Mouse (Mus musculus) lung, postnatal 0 days (tissue): ENCODE data around the gene Kcnj11. TPM values are rescaled to one million over a fixed set of nuclear protein-coding genes. Genes with fewer than 3 reads are reported as not detected.

ENCODE experiments used
- ATAC-seq: fragments of 200-750 bp; cut with Nextera tagmentation; 2 replicates; pipeline ENCODE4 v1.8.0; 2017; ENCODE audit warnings: moderate library complexity
- DNase-seq: peaks from one replicate; pipeline ENCODE4 v3.0.0-alpha.2; 2016; ENCODE audit warnings: low spot score
- H3K27ac ChIP-seq: fragments of 300-500 bp; sonication (generic); 2 replicates; pipeline ENCODE4 v1.5.1; 2014; ENCODE audit warnings: antibody characterized with exemption, mild to moderate bottlenecking, low read length, mixed read lengths
- H3K27me3 ChIP-seq: fragments of 300-500 bp; sonication (generic); replicated peaks from 2 replicates; pipeline ENCODE4 v1.6.1; 2014; ENCODE audit warnings: low read length, mixed read lengths; ENCODE audit not compliant: insufficient read depth
- H3K36me3 ChIP-seq: fragments of 300-500 bp; sonication (generic); 2 replicates; pipeline ENCODE4 v1.6.1; 2014; ENCODE audit warnings: low read length, mixed read lengths; ENCODE audit not compliant: insufficient read depth
- H3K4me1 ChIP-seq: fragments of 300-500 bp; sonication (generic); 2 replicates; pipeline ENCODE4 v1.6.1; 2014; ENCODE audit warnings: antibody characterized with exemption, low read depth, low read length, mixed read lengths; ENCODE audit not compliant: insufficient read depth
- H3K4me2 ChIP-seq: fragments of 300-500 bp; sonication (generic); replicated peaks from 2 replicates; pipeline ENCODE4 v1.6.1; 2014; ENCODE audit warnings: low read depth, mild to moderate bottlenecking, low read length, moderate library complexity, mixed read lengths
- H3K4me3 ChIP-seq: fragments of 300-500 bp; sonication (generic); 2 replicates; pipeline ENCODE4 v1.5.1; 2014; ENCODE audit warnings: low read depth, low read length
- H3K9ac ChIP-seq: fragments of 300-500 bp; sonication (generic); replicated peaks from 2 replicates; pipeline ENCODE4 v1.6.1; 2014; ENCODE audit warnings: low read depth, mild to moderate bottlenecking
- H3K9me3 ChIP-seq: fragments of 300-500 bp; sonication (generic); 2 replicates; pipeline ENCODE4 v1.6.1; 2016; ENCODE audit warnings: low read length, mixed read lengths
- CTCF ChIP-seq: IDR thresholded peaks from 2 replicates; pipeline ENCODE4 v1.5.1; 2016; ENCODE audit warnings: antibody characterized with exemption, mild to moderate bottlenecking
- EP300 ChIP-seq: IDR thresholded peaks from 2 replicates; pipeline ENCODE4 v1.6.1; 2016; ENCODE audit warnings: antibody characterized with exemption, mild to moderate bottlenecking, control low read depth
- WGBS: fragments of 180-500 bp; shearing (Covaris S2); extraction: QIAGEN DNeasy Blood & Tissue Kit; methylation state at CpG from one replicate; pipeline ENCODE4 v1.1.7; 2014; 5-methylcytosine and 5-hydroxymethylcytosine counted together
- polyA plus RNA-seq: library from polyadenylated mRNA; unstranded; fragments of >200 nt; fragmentation: Nextera tagmentation; extraction: Ambion mirVana; gene quantifications from 2 replicates; pipeline ENCODE4 v1.2.1, GENCODE M21; 2015

Gene Kcnj11
- polyA plus RNA-seq, 1 experiment from 2014 or later = 0.44 TPM

- Histone ChIP-seq H3K36me3 (no peaks in the 10 kb centered on the region), H3K9ac (no peak overlapping the region), H3K4me2 (no peak overlapping the region), H3K27ac (no peak overlapping the region), H3K4me1 (no peaks in the 10 kb centered on the region), H3K9me3 (no peaks in the 10 kb centered on the region), H3K27me3 (no peaks in the 10 kb centered on the region), H3K4me3 (no peak overlapping the region)
- WGBS = 70% methylated on average over 3 of the region's 3 CpGs
- no peak for TF ChIP-seq CTCF
- TF ChIP-seq EP300 = no peak
- no peak for ATAC-seq
- no peak for DNase-seq
Measured at GRCm38 (mm10) chr7:46110079-46110478, 9.5 kb upstream of the Kcnj11 start.

GRCm38 (mm10) chr7:46105484-46105883 is 4.9 kb upstream of the Kcnj11 start:
- no peaks in the 10 kb centered on the region for H3K4me1 ChIP-seq
- no peak overlapping the region for H3K4me2 ChIP-seq
- no peak overlapping the region for H3K9ac ChIP-seq
- 0 out of 2 replicates have a peak, but pooled peaks cover 6% of the 10 kb centered on the region for H3K27me3 ChIP-seq
- no peaks in the 10 kb centered on the region for H3K36me3 ChIP-seq
- ATAC-seq (no peak), DNase-seq (no peak)
- no peak overlapping the region for H3K4me3 ChIP-seq
- H3K27ac ChIP-seq = no peak overlapping the region
- no peak for TF ChIP-seq EP300
- no peak for TF ChIP-seq CTCF
- 86% methylated on average over 7 of the region's 7 CpGs for WGBS
- H3K9me3 ChIP-seq = no peaks in the 10 kb centered on the region

GRCm38 (mm10) chr7:46104256-46104915 is 3.8 kb upstream of the Kcnj11 start:
- Histone ChIP-seq H3K9me3 (no peaks in the 10 kb centered on the region), H3K9ac (no peak overlapping the region), H3K36me3 (no peaks in the 10 kb centered on the region), H3K27me3 (0 out of 2 replicates have a peak, but pooled peaks cover 8% of the 10 kb centered on the region), H3K27ac (no peak overlapping the region), H3K4me2 (no peak overlapping the region), H3K4me1 (no peaks in the 10 kb centered on the region), H3K4me3 (no peak overlapping the region)
- WGBS = 74% methylated on average over 27 of the region's 27 CpGs
- TF ChIP-seq CTCF = no peak
- TF ChIP-seq EP300 = no peak
- ATAC-seq (no peak), DNase-seq (no peak)

GRCm38 (mm10) chr7:46103771-46104170 is 3.2 kb upstream of the Kcnj11 start:
- Histone ChIP-seq H3K27me3 (0 out of 2 replicates have a peak, but pooled peaks cover 8% of the 10 kb centered on the region), H3K36me3 (no peaks in the 10 kb centered on the region), H3K27ac (no peak overlapping the region), H3K9me3 (no peaks in the 10 kb centered on the region), H3K4me3 (no peak overlapping the region), H3K4me1 (no peaks in the 10 kb centered on the region), H3K9ac (no peak overlapping the region), H3K4me2 (no peak overlapping the region)
- DNase-seq (no peak), ATAC-seq (no peak)
- TF ChIP-seq EP300 = no peak
- TF ChIP-seq CTCF = no peak
- 62% methylated on average over 8 of the region's 8 CpGs for WGBS

GRCm38 (mm10) chr7:46103075-46103591 is 2.6 kb upstream of the Kcnj11 start:
- Histone ChIP-seq H3K9me3 (no peaks in the 10 kb centered on the region), H3K36me3 (no peaks in the 10 kb centered on the region), H3K9ac (no peak overlapping the region), H3K27ac (no peak overlapping the region), H3K4me3 (no peak overlapping the region), H3K4me1 (no peaks in the 10 kb centered on the region), H3K27me3 (0 out of 2 replicates have a peak, but pooled peaks cover 8% of the 10 kb centered on the region), H3K4me2 (no peak overlapping the region)
- 72% methylated on average over 8 of the region's 8 CpGs for WGBS
- TF ChIP-seq EP300 (no peak), CTCF (no peak)
- DNase-seq (no peak), ATAC-seq (no peak)

- WGBS = 75% methylated on average over 12 of the region's 13 CpGs
- H3K9ac ChIP-seq = no peak overlapping the region
- no peaks in the 10 kb centered on the region for H3K36me3 ChIP-seq
- H3K4me1 ChIP-seq = no peaks in the 10 kb centered on the region
- no peak overlapping the region; the same call in 1 of the 2 replicates for H3K4me2 ChIP-seq
- H3K9me3 ChIP-seq = no peaks in the 10 kb centered on the region
- 0 out of 2 replicates have a peak, but pooled peaks cover 8% of the 10 kb centered on the region for H3K27me3 ChIP-seq
- no peak overlapping the region for H3K4me3 ChIP-seq
- DNase-seq (no peak), ATAC-seq (no peak)
- no peak overlapping the region for H3K27ac ChIP-seq
- TF ChIP-seq CTCF (no peak), EP300 (no peak)
Measured at GRCm38 (mm10) chr7:46099682-46100081, 882 bp downstream of the Kcnj11 start.
